Mouse (Mus musculus) limb, embryonic 14.5 days (tissue): ENCODE results near the gene Oas1d. TPM values are rescaled to one million over a fixed set of nuclear protein-coding genes. Genes with fewer than 3 reads are reported as not detected.

Experiments
- ATAC-seq: fragments of 200-750 bp; cut with Nextera tagmentation; 2 replicates; pipeline ENCODE4 v1.8.0; 2017; ENCODE audit warnings: low read depth, moderate number of reproducible peaks, moderate TSS enrichment; ENCODE audit not compliant: low FRiP score
- DNase-seq: peaks from one replicate; pipeline ENCODE4 v3.0.0-alpha.2; 2015; ENCODE audit warnings: low spot score
- H3K27ac ChIP-seq: fragments of 300-500 bp; sonication (generic); replicated peaks from 2 replicates; pipeline ENCODE4 v1.5.1; 2014; ENCODE audit warnings: low read depth, mild to moderate bottlenecking, low read length, moderate library complexity, mixed read lengths
- H3K27me3 ChIP-seq: fragments of 300-500 bp; sonication (generic); 2 replicates; pipeline ENCODE4 v1.6.1; 2014; ENCODE audit warnings: low read length, mixed read lengths; ENCODE audit not compliant: control insufficient read depth, insufficient read depth
- H3K36me3 ChIP-seq: fragments of 300-500 bp; sonication (generic); 2 replicates; pipeline ENCODE4 v1.6.1; 2014; ENCODE audit warnings: mild to moderate bottlenecking, low read length, moderate library complexity, mixed read lengths; ENCODE audit not compliant: control insufficient read depth, insufficient read depth
- H3K4me1 ChIP-seq: fragments of 300-500 bp; sonication (generic); 2 replicates; pipeline ENCODE4 v1.6.1; 2014; ENCODE audit warnings: antibody characterized with exemption, low read length, mixed read lengths; ENCODE audit not compliant: control insufficient read depth, insufficient read depth
- H3K4me2 ChIP-seq: fragments of 300-500 bp; sonication (generic); replicated peaks from 2 replicates; pipeline ENCODE4 v1.6.1; 2014; ENCODE audit warnings: low read depth, mild to moderate bottlenecking, low read length, moderate library complexity; ENCODE audit not compliant: severe bottlenecking
- H3K4me3 ChIP-seq: fragments of 300-500 bp; sonication (generic); replicated peaks from 2 replicates; pipeline ENCODE4 v1.5.1; 2014; ENCODE audit warnings: low read length
- H3K9ac ChIP-seq: fragments of 300-500 bp; sonication (generic); 2 replicates; pipeline ENCODE4 v1.6.1; 2014; ENCODE audit warnings: mild to moderate bottlenecking, low read depth, low read length, moderate library complexity; ENCODE audit not compliant: severe bottlenecking
- H3K9me3 ChIP-seq: fragments of 300-500 bp; sonication (generic); 2 replicates; pipeline ENCODE4 v1.6.1; 2016; ENCODE audit warnings: low read length; ENCODE audit not compliant: control insufficient read depth
- POLR2A ChIP-seq: fragments of 200-500 bp; IDR thresholded peaks from 2 replicates; pipeline ENCODE4 v1.8.0; 2012; ENCODE audit warnings: inconsistent platforms, mild to moderate bottlenecking, moderate library complexity, borderline replicate concordance; ENCODE audit not compliant: insufficient read depth, insufficient read length; ENCODE audit errors: extremely low read depth
- WGBS: fragments of 180-500 bp; shearing (Covaris S2); extraction: QIAGEN DNeasy Blood & Tissue Kit; methylation state at CpG from one replicate; pipeline ENCODE4 v1.1.7; 2014; 5-methylcytosine and 5-hydroxymethylcytosine counted together
- polyA plus RNA-seq, 2 experiments: library from polyadenylated mRNA; depleted of rRNA in 1 of 2; stranded (reverse) in 1 of 2; unstranded in 1 of 2; fragments of >200 nt; fragmentation: Nextera tagmentation in 1 of 2; extraction: Ambion mirVana in 1 of 2; gene quantifications; 2 replicates each; pipeline versions ENCODE4 v1.2.1 to v1.2.3; 2012 to 2014

Gene Oas1d
- polyA plus RNA-seq, 2 experiments, result not detected

DNA sequence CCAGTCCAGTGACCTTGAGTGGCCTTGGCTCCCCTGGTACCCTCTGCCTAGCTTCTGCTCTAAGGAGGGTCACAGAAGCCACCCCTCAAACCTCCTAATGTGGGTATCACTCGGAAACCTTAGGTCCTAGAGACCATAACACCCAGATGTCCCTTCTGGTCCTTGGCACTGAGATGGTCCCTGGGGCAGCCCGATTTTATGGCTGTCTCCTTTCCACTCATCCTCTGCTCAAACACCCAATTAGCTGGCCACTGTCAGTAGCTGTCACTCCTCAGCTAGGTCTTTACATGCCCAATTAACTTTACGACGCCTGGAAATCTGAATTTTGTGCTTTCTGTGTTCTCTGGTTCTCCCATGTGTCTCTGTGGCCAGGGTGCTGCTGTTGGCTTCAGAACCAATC lies 51.8 kb downstream of the Oas1d start:
- ATAC-seq (no peak), DNase-seq (no peak)
- H3K9ac ChIP-seq, result no peak overlapping the region
- H3K27me3 ChIP-seq, result no peaks in the 10 kb centered on the region
- no peak for TF ChIP-seq POLR2A
- H3K4me1 ChIP-seq, result no peaks in the 10 kb centered on the region
- no peak overlapping the region for H3K27ac ChIP-seq
- no peaks in the 10 kb centered on the region for H3K36me3 ChIP-seq
- WGBS, result 73% methylated on average over 4 of the region's 4 CpGs
- H3K9me3 ChIP-seq, result no peaks in the 10 kb centered on the region
- no peak overlapping the region for H3K4me3 ChIP-seq
- H3K4me2 ChIP-seq, result no peak overlapping the region

DNA sequence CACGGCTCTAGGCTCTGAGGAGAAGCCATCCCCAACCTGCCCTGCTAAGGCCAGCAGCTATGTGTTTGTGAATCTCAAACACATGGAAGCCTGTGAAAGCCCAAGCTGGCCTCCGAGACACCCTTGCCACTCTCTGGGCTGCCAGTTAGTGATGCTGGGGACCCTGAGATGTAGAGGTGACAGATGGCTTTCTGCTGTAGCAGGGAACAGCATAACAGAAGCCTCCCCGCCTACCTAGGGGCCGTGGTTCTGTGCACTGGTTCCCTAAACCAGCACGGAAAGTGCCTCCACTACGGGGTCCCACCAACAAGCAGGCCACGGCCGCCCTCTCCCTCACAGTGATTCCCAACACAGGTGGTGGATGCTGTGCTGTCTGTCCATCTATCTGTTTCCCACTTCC lies 52.6 kb downstream of the Oas1d start:
- DNase-seq (no peak), ATAC-seq (no peak)
- TF ChIP-seq POLR2A, result no peak
- H3K36me3 ChIP-seq, result no peaks in the 10 kb centered on the region
- H3K4me2 ChIP-seq, result no peak overlapping the region
- no peaks in the 10 kb centered on the region for H3K27me3 ChIP-seq
- WGBS, result 88% methylated on average over 8 of the region's 8 CpGs
- no peak overlapping the region for H3K9ac ChIP-seq
- no peak overlapping the region for H3K4me3 ChIP-seq
- no peaks in the 10 kb centered on the region for H3K9me3 ChIP-seq
- no peaks in the 10 kb centered on the region for H3K4me1 ChIP-seq
- no peak overlapping the region for H3K27ac ChIP-seq

DNA sequence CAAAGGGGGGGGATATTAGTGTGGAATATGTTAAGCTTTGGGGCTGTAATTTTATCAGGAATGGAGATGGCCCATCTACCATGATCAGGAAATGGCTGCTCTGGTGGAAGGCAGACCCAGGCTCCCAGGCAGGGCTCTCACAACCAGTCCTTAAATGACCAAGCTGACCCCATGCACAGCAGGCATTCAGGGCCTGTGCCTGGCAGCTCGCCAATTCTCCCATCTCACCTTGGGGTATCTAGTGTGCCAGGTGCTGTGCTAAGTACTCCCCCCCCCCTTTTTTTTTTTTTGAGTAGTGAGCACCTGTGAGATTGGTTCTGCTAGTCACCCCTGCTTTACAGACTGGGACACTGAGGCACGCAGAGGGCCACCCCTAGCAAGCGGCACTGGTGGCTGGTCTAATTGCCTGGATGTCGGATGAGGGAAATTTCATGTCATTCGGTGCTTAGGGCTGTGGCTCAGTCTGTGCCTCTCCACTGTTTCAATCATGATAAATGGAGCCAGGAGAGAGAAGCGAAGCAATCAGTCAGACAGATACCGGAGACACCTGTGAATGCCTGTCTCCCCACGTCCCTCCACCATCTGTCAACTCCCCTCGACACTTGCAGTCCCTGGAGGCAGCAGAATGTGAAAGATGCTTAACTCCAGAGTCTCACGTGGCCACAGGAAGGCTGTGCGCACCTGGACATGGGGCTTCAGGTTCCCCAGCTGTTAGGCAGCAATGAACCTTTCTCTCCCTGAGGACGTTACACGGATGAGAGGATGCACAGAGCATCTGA lies 53.2 kb downstream of the Oas1d start:
- DNase-seq (no peak), ATAC-seq (no peak)
- no peak overlapping the region for H3K4me2 ChIP-seq
- H3K9me3 ChIP-seq, result no peaks in the 10 kb centered on the region
- WGBS, result 73% methylated on average over 13 of the region's 13 CpGs
- H3K4me3 ChIP-seq, result no peak overlapping the region
- no peaks in the 10 kb centered on the region for H3K36me3 ChIP-seq
- no peak overlapping the region for H3K27ac ChIP-seq
- no peaks in the 10 kb centered on the region for H3K27me3 ChIP-seq
- H3K9ac ChIP-seq, result no peak overlapping the region
- no peaks in the 10 kb centered on the region for H3K4me1 ChIP-seq
- no peak for TF ChIP-seq POLR2A

DNA sequence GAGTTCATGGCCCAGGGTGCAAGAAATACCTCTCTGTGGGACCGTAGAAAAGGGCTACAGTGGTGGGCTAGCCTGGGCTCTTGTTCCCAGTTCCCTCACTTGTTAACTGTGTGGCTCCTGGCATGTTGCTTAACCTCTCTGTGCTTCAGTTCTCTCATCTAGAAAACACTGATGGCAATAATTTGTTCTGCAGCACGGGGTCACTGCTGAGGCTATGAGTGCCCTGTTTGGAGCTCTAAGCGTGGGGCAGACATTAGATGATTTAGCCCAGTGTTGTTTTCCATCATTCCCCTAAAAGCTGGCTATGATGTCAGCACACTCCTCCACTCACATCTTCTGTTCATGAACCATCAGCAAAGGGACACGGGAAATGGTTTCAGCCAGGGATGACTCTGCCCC lies 53.8 kb downstream of the Oas1d start:
- DNase-seq (no peak), ATAC-seq (no peak)
- Histone ChIP-seq H3K4me2 (no peak overlapping the region), H3K9ac (no peak overlapping the region), H3K9me3 (no peaks in the 10 kb centered on the region), H3K36me3 (no peaks in the 10 kb centered on the region), H3K27me3 (no peaks in the 10 kb centered on the region), H3K4me3 (no peak overlapping the region), H3K27ac (no peak overlapping the region), H3K4me1 (no peaks in the 10 kb centered on the region)
- 61% methylated on average over 4 of the region's 4 CpGs for WGBS
- no peak for TF ChIP-seq POLR2A

DNA sequence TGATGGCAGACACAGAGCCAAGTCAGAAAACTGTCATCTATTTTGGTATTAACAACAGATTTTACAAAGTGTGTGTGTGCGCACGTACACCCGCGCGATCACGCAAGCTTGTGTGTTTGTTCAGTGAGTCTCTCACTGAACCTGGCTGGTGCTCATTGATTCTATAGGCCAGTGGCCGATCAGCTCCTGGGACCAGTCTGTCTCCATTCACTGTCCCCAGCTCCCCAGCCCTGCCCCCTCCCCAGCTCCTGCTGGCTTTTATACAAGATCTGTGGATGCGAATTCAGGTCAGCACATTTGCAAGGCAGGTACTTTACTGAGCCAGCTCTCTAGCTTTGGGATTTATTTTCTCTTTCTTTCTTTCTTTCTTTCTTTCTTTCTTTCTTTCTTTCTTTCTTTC lies 54.5 kb downstream of the Oas1d start:
- WGBS, result 87% methylated on average over 8 of the region's 8 CpGs
- Histone ChIP-seq H3K4me2 (no peak overlapping the region), H3K36me3 (no peaks in the 10 kb centered on the region), H3K4me1 (no peaks in the 10 kb centered on the region), H3K9ac (no peak overlapping the region), H3K4me3 (no peak overlapping the region), H3K27ac (no peak overlapping the region), H3K27me3 (no peaks in the 10 kb centered on the region), H3K9me3 (no peaks in the 10 kb centered on the region)
- ATAC-seq (no peak), DNase-seq (no peak)
- TF ChIP-seq POLR2A, result no peak
